Mouse (Mus musculus) CH12.LX (cell line): ENCODE measurements at regions not wholly inside any gene's neighbourhood (a gene's known extent, or its start where the extent isn't known, plus 50 kb on each side); places are given as distances from the start of the nearest gene placed in this dataset.

Experiments
- DNase-seq: peaks from one replicate; pipeline ENCODE4 v3.0.0-alpha.2; 2013; ENCODE audit errors: extremely low read depth
- H3K27ac ChIP-seq: 2 replicates; pipeline ENCODE4 v1.5.1; 2012; ENCODE audit warnings: low read depth, mild to moderate bottlenecking, control low read depth, moderate library complexity; ENCODE audit not compliant: insufficient read depth
- H3K27me3 ChIP-seq: replicated peaks from 2 replicates; pipeline ENCODE3; 2012; ENCODE audit warnings: inconsistent platforms
- H3K36me3 ChIP-seq, 2 experiments: replicated peaks in 1 of 2; 2 replicates each; pipeline versions ENCODE3 to v1.6.1; 2012; ENCODE audit warnings: inconsistent platforms in 1 of 2, low read length in 1 of 2, mild to moderate bottlenecking in 1 of 2, mixed read lengths in 1 of 2, moderate library complexity in 1 of 2; ENCODE audit not compliant: control insufficient read depth in 1 of 2, insufficient read depth in 1 of 2
- H3K4me1 ChIP-seq, 2 experiments: 2 replicates each; pipeline ENCODE4 v1.6.1; 2012; ENCODE audit warnings: inconsistent platforms in 1 of 2, moderate library complexity in 1 of 2; ENCODE audit not compliant: insufficient read depth in 2 of 2, control insufficient read depth in 1 of 2
- H3K4me2 ChIP-seq: 2 replicates; pipeline ENCODE4 v1.6.1; 2012; ENCODE audit warnings: low read depth, mild to moderate bottlenecking, control low read depth; ENCODE audit not compliant: poor library complexity, insufficient read depth, severe bottlenecking
- H3K4me3 ChIP-seq, 3 experiments: fragments of 150-350 bp in 1 of 3; sonication (generic) in 1 of 3; replicated peaks in 1 of 3; 2 replicates each; pipeline versions ENCODE3 to v1.5.1; 2011 to 2012; ENCODE audit warnings: low read depth in 2 of 3, low read length in 2 of 3, mild to moderate bottlenecking in 2 of 3, moderate library complexity in 2 of 3, control low read depth in 1 of 3, improper control_type of control experiment in 1 of 3, inconsistent platforms in 1 of 3, mixed read lengths in 1 of 3; ENCODE audit not compliant: poor library complexity in 1 of 3
- H3K79me2 ChIP-seq: replicated peaks from 2 replicates; pipeline ENCODE4 v1.6.1; 2012; ENCODE audit warnings: mild to moderate bottlenecking, moderate library complexity; ENCODE audit not compliant: control insufficient read depth, poor library complexity, insufficient read depth, severe bottlenecking; ENCODE audit errors: extremely low read depth
- H3K9ac ChIP-seq: 2 replicates; pipeline ENCODE4 v1.6.1; 2012; ENCODE audit warnings: low read depth, mild to moderate bottlenecking, control low read depth, moderate library complexity; ENCODE audit not compliant: insufficient read depth
- H3K9me3 ChIP-seq: replicated peaks from 2 replicates; pipeline ENCODE3; 2012; ENCODE audit warnings: low read length, inconsistent platforms, mixed read lengths
- CHD1 ChIP-seq: IDR thresholded peaks from 2 replicates; pipeline ENCODE4 v1.6.1; 2012; ENCODE audit warnings: low read depth, low read length, improper control_type of control experiment, inconsistent platforms
- CTCF ChIP-seq, 2 experiments: IDR thresholded peaks in 1 of 2; conservative IDR thresholded peaks in 1 of 2; 2 replicates each; pipeline ENCODE4 v1.5.1; 2011 to 2012; ENCODE audit warnings: low read depth in 2 of 2, low read length in 2 of 2, improper control_type of control experiment in 1 of 2, inconsistent platforms in 1 of 2, mild to moderate bottlenecking in 1 of 2, moderate library complexity in 1 of 2
- E2F4 ChIP-seq: IDR thresholded peaks from 2 replicates; pipeline ENCODE4 v1.6.1; 2011; ENCODE audit warnings: low read depth, low read length, improper control_type of control experiment; ENCODE audit not compliant: insufficient replicate concordance
- GABPA ChIP-seq: IDR thresholded peaks from 2 replicates; pipeline ENCODE4 v1.6.1; 2012; ENCODE audit warnings: low read depth, low read length, improper control_type of control experiment, inconsistent platforms; ENCODE audit not compliant: insufficient replicate concordance
- JUN ChIP-seq: IDR thresholded peaks from 2 replicates; pipeline ENCODE4 v1.6.1; 2011; ENCODE audit warnings: low read depth, mild to moderate bottlenecking, low read length, improper control_type of control experiment, moderate library complexity; ENCODE audit not compliant: insufficient read depth
- MAFK ChIP-seq: IDR thresholded peaks from 2 replicates; pipeline ENCODE4 v1.6.1; 2011; ENCODE audit warnings: low read length, improper control_type of control experiment; ENCODE audit not compliant: insufficient replicate concordance
- MAX ChIP-seq: IDR thresholded peaks from 2 replicates; pipeline ENCODE4 v1.6.1; 2011; ENCODE audit warnings: low read length, improper control_type of control experiment
- MAZ ChIP-seq: IDR thresholded peaks from 2 replicates; pipeline ENCODE4 v1.6.1; 2012; ENCODE audit warnings: low read depth, mild to moderate bottlenecking, inconsistent platforms, low read length, improper control_type of control experiment, moderate library complexity
- MEF2A ChIP-seq: IDR thresholded peaks from 2 replicates; pipeline ENCODE4 v1.6.1; 2014; ENCODE audit warnings: low read depth, mild to moderate bottlenecking, inconsistent platforms, low read length, improper control_type of control experiment, borderline replicate concordance
- MXI1 ChIP-seq: IDR thresholded peaks from 2 replicates; pipeline ENCODE4 v1.6.1; 2011; ENCODE audit warnings: mild to moderate bottlenecking, low read depth, low read length, improper control_type of control experiment
- NELFE ChIP-seq: IDR thresholded peaks from 2 replicates; pipeline ENCODE4 v1.6.1; 2011; ENCODE audit warnings: low read depth, low read length, improper control_type of control experiment
- PAX5 ChIP-seq: IDR thresholded peaks from 2 replicates; pipeline ENCODE4 v1.6.1; 2012; ENCODE audit warnings: low read length, inconsistent platforms, mixed read lengths
- POLR2A ChIP-seq: IDR thresholded peaks from 2 replicates; pipeline ENCODE4 v1.6.1; 2011; ENCODE audit warnings: low read depth, mild to moderate bottlenecking, improper control_type of control experiment, low read length
- POLR2AphosphoS2 ChIP-seq: IDR thresholded peaks from 2 replicates; pipeline ENCODE4 v1.6.1; 2011; ENCODE audit warnings: low read depth, low read length, improper control_type of control experiment
- RAD21 ChIP-seq: IDR thresholded peaks from 2 replicates; pipeline ENCODE4 v1.6.1; 2011; ENCODE audit warnings: low read depth, mild to moderate bottlenecking, low read length, improper control_type of control experiment, moderate library complexity
- RCOR1 ChIP-seq: conservative IDR thresholded peaks from 2 replicates; pipeline ENCODE4 v1.6.1; 2012; ENCODE audit warnings: low read depth, mild to moderate bottlenecking, inconsistent platforms, low read length, improper control_type of control experiment
- SIN3A ChIP-seq: IDR thresholded peaks from 2 replicates; pipeline ENCODE4 v1.6.1; 2012; ENCODE audit warnings: low read length, improper control_type of control experiment, inconsistent platforms
- SMC3 ChIP-seq: IDR thresholded peaks from 2 replicates; pipeline ENCODE4 v1.6.1; 2011; ENCODE audit warnings: low read depth, low read length, improper control_type of control experiment
- TCF12 ChIP-seq: IDR thresholded peaks from 2 replicates; pipeline ENCODE4 v1.6.1; 2014; ENCODE audit warnings: low read depth, mild to moderate bottlenecking, inconsistent platforms, low read length, improper control_type of control experiment
- USF1 ChIP-seq: IDR thresholded peaks from 2 replicates; pipeline ENCODE4 v1.6.1; 2014; ENCODE audit warnings: low read depth, mild to moderate bottlenecking, inconsistent platforms, low read length, improper control_type of control experiment
- ZC3H11A ChIP-seq: IDR thresholded peaks from 2 replicates; pipeline ENCODE4 v1.6.1; 2012; ENCODE audit warnings: low read depth, mild to moderate bottlenecking, inconsistent platforms, low read length, improper control_type of control experiment
- dilution Hi-C: fragments of 300-500 bp; cut with MboI; formaldehyde crosslinking; loops from 2 replicates; pipeline ENCODE4 v1.14.3; 2020; ENCODE audit warnings: low sequenced_read_pairs; ENCODE audit not compliant: extremely low pct_unique_long_range_greater_than_20kb, extremely low pct_ligation_motif_present
- in situ Hi-C: fragments of 300-500 bp; cut with MboI; formaldehyde crosslinking; loops from 3 replicates; pipeline ENCODE4 v1.14.3; 2019; ENCODE audit warnings: low sequenced_read_pairs, low pct_ligation_motif_present, low pct_unique_long_range_greater_than_20kb, mixed read lengths

DNA sequence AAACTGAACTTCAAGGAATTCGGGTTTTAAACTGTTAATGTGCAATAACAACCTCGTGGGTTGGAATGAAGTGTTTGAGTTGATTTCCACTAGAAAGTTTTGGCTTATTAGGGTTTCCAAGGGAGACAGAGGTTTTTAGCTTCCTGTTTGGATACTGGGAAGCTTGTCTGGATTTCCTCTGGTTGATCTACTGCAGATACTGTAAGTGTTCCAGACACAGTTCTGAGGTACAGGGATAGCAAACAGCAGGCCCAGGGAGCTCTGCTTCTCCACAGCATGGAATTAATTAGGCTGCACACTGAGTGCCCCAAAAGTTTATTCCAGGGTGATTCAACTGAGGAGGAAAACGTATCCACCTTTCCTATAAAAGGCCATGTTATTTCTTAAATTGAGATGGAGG is 381.0 kb upstream of the Mpdz start:
- no peak for DNase-seq
- no peaks in the 10 kb centered on the region for H3K79me2 ChIP-seq
- H3K36me3 ChIP-seq, result no peaks in the 10 kb centered on the region
- H3K4me3 ChIP-seq, result no peak overlapping the region
- no peak overlapping the region for H3K4me2 ChIP-seq
- H3K27me3 ChIP-seq, result no peaks in the 10 kb centered on the region
- in situ Hi-C loops (no loop called here), dilution Hi-C loops (no loop called here)
- H3K4me1 ChIP-seq, result no peaks in the 10 kb centered on the region
- H3K9me3 ChIP-seq, result no peaks in the 10 kb centered on the region
- H3K9ac ChIP-seq, result no peak overlapping the region
- H3K27ac ChIP-seq, result no peak overlapping the region
- no peak for TF ChIP-seq MAX

DNA sequence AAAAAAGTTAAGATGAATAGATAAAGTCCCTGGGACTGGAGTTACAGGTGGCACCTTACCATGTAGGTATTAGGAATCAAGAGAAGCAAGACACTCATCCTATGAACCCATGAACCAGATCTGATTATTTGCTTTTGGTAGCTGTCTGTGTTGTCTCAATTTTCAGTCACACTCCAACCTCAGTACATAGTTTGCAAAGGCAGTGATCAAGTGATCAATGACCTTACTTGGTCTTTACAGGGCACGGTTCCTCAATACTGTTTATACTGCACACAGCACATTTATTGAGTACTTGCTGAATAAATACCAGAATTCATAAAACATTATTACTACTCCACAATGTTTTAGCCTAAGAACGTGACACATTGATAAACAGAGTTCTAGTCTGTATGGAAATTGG is 346.7 kb upstream of the Mpdz start:
- H3K27ac ChIP-seq, result no peak overlapping the region
- H3K36me3 ChIP-seq, result no peaks in the 10 kb centered on the region
- TF ChIP-seq MXI1, result no peak
- TF ChIP-seq NELFE, result no peak
- no peak for TF ChIP-seq MAFK
- TF ChIP-seq PAX5, result no peak
- no peak for TF ChIP-seq TCF12
- TF ChIP-seq JUN, result no peak
- TF ChIP-seq SIN3A, result no peak
- no peak for TF ChIP-seq POLR2A
- TF ChIP-seq E2F4, result no peak
- no peak for TF ChIP-seq CTCF (conservative IDR thresholded peaks at IDR 0.05 in 1 of 2, IDR thresholded peaks at IDR 0.05 in 1 of 2; ENCODE audit: low read depth in 2 of 2, low read length in 2 of 2)
- TF ChIP-seq POLR2AphosphoS2, result no peak
- TF ChIP-seq RAD21, result no peak
- TF ChIP-seq MAZ, result no peak
- no peak overlapping the region for H3K9ac ChIP-seq
- no peaks in the 10 kb centered on the region for H3K9me3 ChIP-seq
- dilution Hi-C loops, result no loop called here
- H3K4me2 ChIP-seq, result no peak overlapping the region
- in situ Hi-C loops, result no loop called here
- H3K4me1 ChIP-seq, result 0 out of 4 replicates have a peak, but pooled peaks cover 0 to 2% of the 10 kb centered on the region in 2 experiments
- no peaks in the 10 kb centered on the region for H3K79me2 ChIP-seq
- no peak for DNase-seq
- H3K27me3 ChIP-seq, result no peaks in the 10 kb centered on the region
- no peak overlapping the region for H3K4me3 ChIP-seq

DNA sequence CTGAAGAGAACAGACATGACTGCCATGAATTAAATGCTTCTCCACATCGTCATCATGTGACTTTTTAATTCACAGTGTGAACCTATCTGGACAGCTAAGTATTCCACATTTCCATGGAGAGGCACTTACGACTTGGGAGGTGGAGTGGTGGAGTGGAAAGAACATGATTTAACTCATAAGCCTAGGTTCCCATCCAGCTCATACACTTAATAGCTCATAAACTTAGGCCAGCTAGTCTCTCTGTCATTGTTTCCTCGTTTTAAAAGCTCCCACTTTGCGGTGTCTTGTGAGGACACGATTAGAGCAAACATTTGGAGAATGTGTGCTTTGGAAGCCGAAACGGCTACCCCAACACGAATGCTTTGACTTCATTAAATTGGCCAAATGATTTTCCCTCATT is 346.0 kb upstream of the Mpdz start:
- Histone ChIP-seq H3K4me2 (no peak overlapping the region), H3K9ac (no peak overlapping the region), H3K4me1 (0 out of 4 replicates have a peak, but pooled peaks cover 0 to 2% of the 10 kb centered on the region in 2 experiments), H3K9me3 (no peaks in the 10 kb centered on the region), H3K79me2 (no peaks in the 10 kb centered on the region), H3K4me3 (no peak overlapping the region), H3K27me3 (no peaks in the 10 kb centered on the region), H3K27ac (no peak overlapping the region), H3K36me3 (no peaks in the 10 kb centered on the region)
- dilution Hi-C loops, result no loop called here
- TF ChIP-seq TCF12, result no peak
- no peak for TF ChIP-seq MAX
- TF ChIP-seq CHD1, result no peak
- no peak for TF ChIP-seq ZC3H11A
- TF ChIP-seq SMC3, result no peak
- TF ChIP-seq MAZ, result no peak
- TF ChIP-seq RAD21, result no peak
- TF ChIP-seq NELFE, result no peak
- TF ChIP-seq MEF2A, result no peak
- no peak for TF ChIP-seq RCOR1
- TF ChIP-seq SIN3A, result no peak
- no peak for TF ChIP-seq POLR2AphosphoS2
- TF ChIP-seq E2F4, result no peak
- no peak for TF ChIP-seq GABPA
- TF ChIP-seq JUN, result no peak
- TF ChIP-seq USF1, result no peak
- no peak for DNase-seq
- in situ Hi-C loops, result no loop called here
